26 mouse cellular contexts compared by ENCODE assay signal in the genomic region with DNA sequence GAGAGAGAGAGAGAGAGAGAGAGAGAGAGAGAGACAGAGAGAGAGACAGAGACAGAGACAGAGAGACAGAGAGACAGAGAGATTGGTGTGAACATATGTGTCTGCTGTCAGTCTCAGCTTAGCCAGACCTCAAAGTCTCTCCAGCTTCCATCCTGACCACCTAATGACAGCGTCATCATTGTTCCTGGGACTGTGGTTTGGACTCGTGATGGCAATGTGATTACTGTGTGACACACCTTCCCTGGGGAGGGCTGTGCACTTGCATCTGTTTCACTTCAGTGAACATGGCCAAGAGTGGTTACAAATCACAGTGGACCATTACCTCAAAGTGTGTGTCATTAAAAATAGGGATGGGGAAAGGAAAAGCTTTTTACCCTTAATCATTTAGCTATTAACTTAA.
DNase-seq lines count a peak whose midpoint lies in the region; ATAC-seq and TF ChIP-seq lines count a peak whose summit lies in the region.
"Had no signal": no experiment of that assay in that cellular context is flagged by ENCODE, and none has a peak within 500 bp of the region (broad histone marks: within the 10 kb centered on the region; RNA-seq: fewer than 3 reads in every experiment).

No protein-coding gene starts in this region.

- no peaks in the 10 kb centered on the region for H3K36me3 ChIP-seq in kidney, embryonic 15.5 days
- H3K36me3 ChIP-seq in C2C12 (ENCODE audit: control insufficient read depth, insufficient read depth): no peaks in the 10 kb centered on the region
- no peaks in the 10 kb centered on the region for H3K36me3 ChIP-seq in heart, embryonic 16.5 days (ENCODE audit: control insufficient read depth, insufficient read depth)
- H3K36me3 ChIP-seq: embryonic facial prominence, embryonic 15.5 days; forebrain, embryonic 15.5 days; limb, embryonic 10.5 days; liver, embryonic 15.5 days; midbrain, embryonic 10.5 days; neural tube, embryonic 15.5 days had no signal

- in situ Hi-C loops in Patski (cut with MboI; ENCODE audit: low pct_unique_long_range_greater_than_20kb): loop anchor here (10.0 kb wide), 1 partner anchor 519 kb away; no protein-coding TSS in a partner anchor

- no peak for DNase-seq in kidney, adult 18-20 months
- no peak for DNase-seq in Patski (ENCODE audit: low read depth, low spot score)
- DNase-seq in spleen, adult 18-20 months: no peak
- DNase-seq in frontal cortex, postnatal 36 days (ENCODE audit: low spot score in 2 of 2): no peak
- no peak for DNase-seq in left cerebral cortex, adult 9 months (ENCODE audit: low spot score in 2 of 2)
- DNase-seq: adrenal gland, adult 2 months; cerebellum, adult 11 months; cerebellum, postnatal 14 days; embryo, embryonic 11 days; gastrocnemius, postnatal 14 days; kidney, postnatal 10 days; liver; thymus, postnatal 14 days had no signal

- 0 out of 2 replicates have a peak, but pooled peaks have one; percentile 52 for ATAC-seq in kidney, embryonic 15.5 days (replicated peaks; ENCODE audit: low FRiP score)
- peak; percentile 60 for ATAC-seq in Patski
- no peak for ATAC-seq in heart, embryonic 16.5 days (replicated peaks; ENCODE audit: extremely low read depth, insufficient read depth, low FRiP score)
- ATAC-seq: forebrain, embryonic 15.5 days; hindbrain, postnatal 0 days; intestine, postnatal 0 days; midbrain, embryonic 16.5 days had no signal

- POLR2A ChIA-PET in Patski (lab: Charles Lee): interaction anchor here (1.2 kb wide), 1 partner anchor 10 kb away, joined by 4 read pairs; no protein-coding TSS in a partner anchor

- no peaks in the 10 kb centered on the region for H3K27me3 ChIP-seq in kidney, embryonic 15.5 days
- H3K27me3 ChIP-seq in C2C12 (ENCODE audit: control insufficient read depth, insufficient read depth, insufficient read length) (no peaks in the 10 kb centered on the region), Patski (no peaks in the 10 kb centered on the region)
- H3K27me3 ChIP-seq in heart, embryonic 16.5 days (ENCODE audit: control insufficient read depth, insufficient read depth, low read length): no peaks in the 10 kb centered on the region
- H3K27me3 ChIP-seq: embryonic facial prominence, embryonic 15.5 days; forebrain, embryonic 15.5 days; liver, embryonic 15.5 days; neural tube, embryonic 15.5 days had no signal

- no peaks in the 10 kb centered on the region for H3K9me3 ChIP-seq in kidney, embryonic 15.5 days (replicated peaks)
- H3K9me3 ChIP-seq in heart, embryonic 16.5 days (replicated peaks; ENCODE audit: control insufficient read depth, low read length): no peaks in the 10 kb centered on the region
- H3K9me3 ChIP-seq: embryonic facial prominence, embryonic 15.5 days; forebrain, embryonic 15.5 days; limb, embryonic 10.5 days; liver, embryonic 15.5 days; midbrain, embryonic 10.5 days; neural tube, embryonic 15.5 days had no signal

- H3K79me3 ChIP-seq in C2C12 (ENCODE audit: low read depth): no peaks in the 10 kb centered on the region

- 42% methylated on average over 2 of the region's 2 CpGs for WGBS in kidney, embryonic 15.5 days
- WGBS in heart, embryonic 16.5 days: 31% methylated on average over 2 of the region's 2 CpGs

- no peak overlapping the region for H3K9ac ChIP-seq in kidney, embryonic 15.5 days
- no peak overlapping the region for H3K9ac ChIP-seq in heart, embryonic 16.5 days (ENCODE audit: low read length)
- H3K9ac ChIP-seq: embryonic facial prominence, embryonic 15.5 days; forebrain, embryonic 15.5 days; liver, embryonic 15.5 days; neural tube, embryonic 15.5 days had no signal

- H3K4me3 ChIP-seq in kidney, embryonic 15.5 days (replicated peaks): no peak overlapping the region
- H3K4me3 ChIP-seq in C2C12 (ENCODE audit: insufficient read depth, poor library complexity, severe bottlenecking): no peak overlapping the region
- no peak overlapping the region for H3K4me3 ChIP-seq in heart, embryonic 16.5 days (ENCODE audit: low read length)
- H3K4me3 ChIP-seq: embryonic facial prominence, embryonic 15.5 days; forebrain, embryonic 15.5 days; limb, embryonic 10.5 days; liver, embryonic 15.5 days; midbrain, embryonic 10.5 days; neural tube, embryonic 15.5 days had no signal

- CTCF ChIA-PET in Patski (lab: Charles Lee): interaction anchor here (1.1 kb wide), 1 partner anchor 17 kb away, joined by 3 read pairs; no protein-coding TSS in a partner anchor

- TF ChIP-seq CTCF in C2C12 (IDR thresholded peaks at IDR 0.05; ENCODE audit: control insufficient read depth, insufficient read depth, insufficient read length) (no peak), Patski (IDR thresholded peaks at IDR 0.05) (no peak)

- H3K27ac ChIP-seq in kidney, embryonic 15.5 days: no peak overlapping the region
- H3K27ac ChIP-seq in heart, embryonic 16.5 days (ENCODE audit: low read length): peak overlapping the region; percentile 71
- H3K27ac ChIP-seq: embryonic facial prominence, embryonic 15.5 days; forebrain, embryonic 15.5 days; hindbrain, postnatal 0 days; limb, embryonic 10.5 days; liver, embryonic 15.5 days; macrophage; midbrain, embryonic 10.5 days; neural tube, embryonic 15.5 days had no signal

- H3K4me1 ChIP-seq in kidney, embryonic 15.5 days: no peaks in the 10 kb centered on the region
- peaks cover 2% of the 10 kb centered on the region; the same call in 1 of the 2 replicates for H3K4me1 ChIP-seq in heart, embryonic 16.5 days (ENCODE audit: control insufficient read depth, insufficient read depth, low read length)
- H3K4me1 ChIP-seq: embryonic facial prominence, embryonic 15.5 days; forebrain, embryonic 15.5 days; limb, embryonic 10.5 days; liver, embryonic 15.5 days; midbrain, embryonic 10.5 days; neural tube, embryonic 15.5 days had no signal

- H3K79me2 ChIP-seq in C2C12 (ENCODE audit: control insufficient read depth, insufficient read depth): no peaks in the 10 kb centered on the region

- no peak overlapping the region for H3ac ChIP-seq in C2C12 (ENCODE audit: control insufficient read depth, insufficient read length, low read depth)

- no peak overlapping the region for H3K4me2 ChIP-seq in kidney, embryonic 15.5 days
- H3K4me2 ChIP-seq in heart, embryonic 16.5 days (ENCODE audit: low read depth, low read length): no peak overlapping the region
- H3K4me2 ChIP-seq: embryonic facial prominence, embryonic 15.5 days; forebrain, embryonic 15.5 days; liver, embryonic 15.5 days; neural tube, embryonic 15.5 days had no signal

TF ChIP-seq in C2C12, 6 proteins besides CTCF, POLR2A, EP300 and RAD21:
- TF ChIP-seq MYOD1 (IDR thresholded peaks at IDR 0.05; ENCODE audit: control insufficient read depth, insufficient read length, low read depth) (peak; percentile 89), USF1 (IDR thresholded peaks at IDR 0.05; ENCODE audit: low read depth) (no peak), MYOG (IDR thresholded peaks at IDR 0.05; ENCODE audit: control insufficient read depth, extremely low read depth, insufficient read length) (no peak), MAX (IDR thresholded peaks at IDR 0.05) (peak; percentile 71), CEBPB (IDR thresholded peaks at IDR 0.05; ENCODE audit: low read depth) (no peak), FOSL1 (IDR thresholded peaks at IDR 0.05; ENCODE audit: insufficient read depth, low read length, poor library complexity, severe bottlenecking) (peak; percentile 41)
